Mouse (Mus musculus): ENCODE measurements around the gene Aqp7.

GRCm38 (mm10) chr4:41043961-41044360 lies 4.0 kb downstream of the Aqp7 start:
- TF ChIP-seq TAL1 (IDR thresholded peaks at IDR 0.05; ENCODE audit: low read length): no peak
- no peak for TF ChIP-seq GATA1 (IDR thresholded peaks at IDR 0.05; ENCODE audit: low read length)

All from erythroblast, embryonic 14.5 days (primary cell).